Mouse (Mus musculus): ENCODE results near the gene Uba52. TPM values are rescaled to one million over a fixed set of nuclear protein-coding genes. Genes with fewer than 3 reads are reported as not detected.

Gene Uba52
- polyA plus RNA-seq (2015; fragmentation: Nextera tagmentation; extraction: Ambion mirVana) = 940 and 995 TPM in 2 replicates

GRCm38 (mm10) chr8:70510228-70510915 lies at the start of gene Uba52:
TSS of gene Uba52 (minus strand) at chr8:70510801.

GRCm38 (mm10) chr8:70539077-70539813 lies 28.6 kb upstream of the Uba52 start, which contains the start of gene Ell:
TSS of gene Ell (plus strand) at chr8:70539457.

GRCm38 (mm10) chr8:70527512-70528181 lies 17.0 kb upstream of the Uba52 start, which contains the start of the genes Fkbp8 and Kxd1:
TSS of gene Fkbp8 (plus strand) at chr8:70527724.
TSS of gene Kxd1 (minus strand) at chr8:70527956.

GRCm38 (mm10) chr8:70506328-70507026 lies 4.1 kb downstream of the Uba52 start, which contains the start of gene Rex1bd:
TSS of gene Rex1bd (minus strand) at chr8:70506752.

GRCm38 (mm10) chr8:70492664-70493640 lies 17.6 kb downstream of the Uba52 start, which contains the start of gene Crlf1:
TSS of gene Crlf1 (plus strand) at chr8:70493158.

GRCm38 (mm10) chr8:70486941-70487520 lies 23.6 kb downstream of the Uba52 start, which contains the start of gene Tmem59l:
TSS of gene Tmem59l (minus strand) at chr8:70487358.

GRCm38 (mm10) chr8:70476333-70477268 lies 34.0 kb downstream of the Uba52 start, which contains the start of gene Klhl26:
TSS of gene Klhl26 (minus strand) at chr8:70476968.

Other genes with a start within 250 kb of the Uba52 start
- 12.8 and 17.0 TPM in 2 replicates for gene Homer3, start 228.0 kb downstream of the Uba52 start, polyA plus RNA-seq (2015; fragmentation: Nextera tagmentation; extraction: Ambion mirVana)
- 27.7 and 29.9 TPM in 2 replicates for gene Ddx49, start 208.3 kb downstream of the Uba52 start, polyA plus RNA-seq (2015; fragmentation: Nextera tagmentation; extraction: Ambion mirVana)
- 164 and 185 TPM in 2 replicates for gene Cope, start 208.3 kb downstream of the Uba52 start, polyA plus RNA-seq (2015; fragmentation: Nextera tagmentation; extraction: Ambion mirVana)
- 0.46 and 0.73 TPM in 2 replicates for gene Cers1, start 195.0 kb downstream of the Uba52 start, polyA plus RNA-seq (2015; fragmentation: Nextera tagmentation; extraction: Ambion mirVana)
- gene Gdf1, start 181.0 kb downstream of the Uba52 start, polyA plus RNA-seq (2015; fragmentation: Nextera tagmentation; extraction: Ambion mirVana) = 0.16 and 0.34 TPM in 2 replicates
- 12.9 and 13.1 TPM in 2 replicates for gene Upf1, start 157.5 kb downstream of the Uba52 start, polyA plus RNA-seq (2015; fragmentation: Nextera tagmentation; extraction: Ambion mirVana)
- 0.28 and 0.38 TPM in 2 replicates for gene Comp, start 137.2 kb downstream of the Uba52 start, polyA plus RNA-seq (2015; fragmentation: Nextera tagmentation; extraction: Ambion mirVana)
- 4.9 and 5.2 TPM in 2 replicates for gene Crtc1, start 71.2 kb downstream of the Uba52 start, polyA plus RNA-seq (2015; fragmentation: Nextera tagmentation; extraction: Ambion mirVana)
- gene Klhl26, start 33.8 kb downstream of the Uba52 start, polyA plus RNA-seq (2015; fragmentation: Nextera tagmentation; extraction: Ambion mirVana) = 6.0 and 7.3 TPM in 2 replicates
- gene Tmem59l, start 23.4 kb downstream of the Uba52 start, polyA plus RNA-seq (2015; fragmentation: Nextera tagmentation; extraction: Ambion mirVana) = not detected in 2 replicates
- gene Crlf1, start 17.6 kb downstream of the Uba52 start, polyA plus RNA-seq (2015; fragmentation: Nextera tagmentation; extraction: Ambion mirVana) = 2.3 and 2.4 TPM in 2 replicates
- 90.9 and 97.6 TPM in 2 replicates for gene Rex1bd, start 4.0 kb downstream of the Uba52 start, polyA plus RNA-seq (2015; fragmentation: Nextera tagmentation; extraction: Ambion mirVana)
- 177 and 190 TPM in 2 replicates for gene Fkbp8, start 16.9 kb upstream of the Uba52 start, polyA plus RNA-seq (2015; fragmentation: Nextera tagmentation; extraction: Ambion mirVana)
- gene Kxd1, start 17.2 kb upstream of the Uba52 start, polyA plus RNA-seq (2015; fragmentation: Nextera tagmentation; extraction: Ambion mirVana) = 46.7 and 49.2 TPM in 2 replicates
- 9.3 and 10.1 TPM in 2 replicates for gene Ell, start 28.7 kb upstream of the Uba52 start, polyA plus RNA-seq (2015; fragmentation: Nextera tagmentation; extraction: Ambion mirVana)
- 50.4 and 57.8 TPM in 2 replicates for gene Isyna1, start 83.6 kb upstream of the Uba52 start, polyA plus RNA-seq (2015; fragmentation: Nextera tagmentation; extraction: Ambion mirVana)
- 80.1 and 80.6 TPM in 2 replicates for gene Ssbp4, start 98.1 kb upstream of the Uba52 start, polyA plus RNA-seq (2015; fragmentation: Nextera tagmentation; extraction: Ambion mirVana)
- 10.7 and 14.6 TPM in 2 replicates for gene Lrrc25, start 105.4 kb upstream of the Uba52 start, polyA plus RNA-seq (2015; fragmentation: Nextera tagmentation; extraction: Ambion mirVana)
- gene Gdf15, start 121.7 kb upstream of the Uba52 start, polyA plus RNA-seq (2015; fragmentation: Nextera tagmentation; extraction: Ambion mirVana) = 0.79 and 0.93 TPM in 2 replicates
- gene Pgpep1, start 149.6 kb upstream of the Uba52 start, polyA plus RNA-seq (2015; fragmentation: Nextera tagmentation; extraction: Ambion mirVana) = 13.5 and 15.4 TPM in 2 replicates
- gene Lsm4, start 162.4 kb upstream of the Uba52 start, polyA plus RNA-seq (2015; fragmentation: Nextera tagmentation; extraction: Ambion mirVana) = 209 and 217 TPM in 2 replicates
- 33.3 and 37.5 TPM in 2 replicates for gene Jund, start 188.1 kb upstream of the Uba52 start, polyA plus RNA-seq (2015; fragmentation: Nextera tagmentation; extraction: Ambion mirVana)
- gene Iqcn, start 192.7 kb upstream of the Uba52 start, polyA plus RNA-seq (2015; fragmentation: Nextera tagmentation; extraction: Ambion mirVana) = not detected in 2 replicates
- gene Gm3336, start 207.7 kb upstream of the Uba52 start, polyA plus RNA-seq (2015; fragmentation: Nextera tagmentation; extraction: Ambion mirVana) = 0.16 TPM in 1 of 2 replicates, not detected in the other
- 0.16 and 0.24 TPM in 2 replicates for gene Pde4c, start 212.9 kb upstream of the Uba52 start, polyA plus RNA-seq (2015; fragmentation: Nextera tagmentation; extraction: Ambion mirVana)
- 4.8 and 5.3 TPM in 2 replicates for gene Rab3a, start 243.9 kb upstream of the Uba52 start, polyA plus RNA-seq (2015; fragmentation: Nextera tagmentation; extraction: Ambion mirVana)

Data from spleen, postnatal 0 days (tissue).